Mouse (Mus musculus) stomach, adult 2 months (tissue): ENCODE measurements around the gene Gm11172. TPM values are rescaled to one million over a fixed set of nuclear protein-coding genes. Genes with fewer than 3 reads are reported as not detected.

Source experiments
- polyA plus RNA-seq: library from polyadenylated mRNA; depleted of rRNA; stranded (reverse); fragments of >200 nt; gene quantifications from 2 replicates; pipeline ENCODE4 v1.2.3, GENCODE M21; 2012; rRNA removed

The Gm11172 gene
- polyA plus RNA-seq, result not detected in 2 replicates

GRCm38 (mm10) chr16:10812865-10813371, at the start of gene Gm11172:
Gene Gm11172, plus strand, starts transcription at chr16:10812915.

GRCm38 (mm10) chr16:10785371-10786231, 27.1 kb upstream of the Gm11172 start, which contains the start of gene Socs1:
Gene Socs1, minus strand, starts transcription at chr16:10785536.

GRCm38 (mm10) chr16:10788271-10788670, 24.4 kb upstream of the Gm11172 start, which contains the start of gene Tnp2:
Gene Tnp2, minus strand, starts transcription at chr16:10788660.

GRCm38 (mm10) chr16:10790702-10791101, 22.0 kb upstream of the Gm11172 start, which contains the start of gene Prm3:
Gene Prm3, minus strand, starts transcription at chr16:10790914.

GRCm38 (mm10) chr16:10796034-10796433, 16.7 kb upstream of the Gm11172 start, which contains the start of gene Prm2:
Gene Prm2, minus strand, starts transcription at chr16:10796134.

GRCm38 (mm10) chr16:10805789-10806527, 6.8 kb upstream of the Gm11172 start, which contains the start of gene Prm1:
Gene Prm1, minus strand, starts transcription at chr16:10805839.

GRCm38 (mm10) chr16:10834911-10835587, 22.3 kb downstream of the Gm11172 start, which contains the start of gene Rmi2:
Gene Rmi2, plus strand, starts transcription at chr16:10835059.

Other genes starting within 250 kb of the Gm11172 start
- gene Socs1, start 27.4 kb upstream of the Gm11172 start, polyA plus RNA-seq, result 8.8 and 18.5 TPM in 2 replicates
- not detected in 2 replicates for gene Tnp2, start 24.3 kb upstream of the Gm11172 start, polyA plus RNA-seq
- gene Prm3, start 22.0 kb upstream of the Gm11172 start, polyA plus RNA-seq, result not detected in 2 replicates
- gene Prm2, start 16.8 kb upstream of the Gm11172 start, polyA plus RNA-seq, result not detected in 2 replicates
- gene Prm1, start 7.1 kb upstream of the Gm11172 start, polyA plus RNA-seq, result not detected in 2 replicates
- 0.50 and 1.5 TPM in 2 replicates for gene Rmi2, start 22.1 kb downstream of the Gm11172 start, polyA plus RNA-seq
- 3.1 and 3.2 TPM in 2 replicates for gene Snn, start 248.0 kb downstream of the Gm11172 start, polyA plus RNA-seq